Mouse (Mus musculus): ENCODE measurements around the gene Uggt1. TPM values are rescaled to one million over a fixed set of nuclear protein-coding genes. Genes with fewer than 3 reads are reported as not detected.

Gene Uggt1
- polyA plus RNA-seq, 1 experiment from 2014 or later = 50.3 TPM

DNA sequence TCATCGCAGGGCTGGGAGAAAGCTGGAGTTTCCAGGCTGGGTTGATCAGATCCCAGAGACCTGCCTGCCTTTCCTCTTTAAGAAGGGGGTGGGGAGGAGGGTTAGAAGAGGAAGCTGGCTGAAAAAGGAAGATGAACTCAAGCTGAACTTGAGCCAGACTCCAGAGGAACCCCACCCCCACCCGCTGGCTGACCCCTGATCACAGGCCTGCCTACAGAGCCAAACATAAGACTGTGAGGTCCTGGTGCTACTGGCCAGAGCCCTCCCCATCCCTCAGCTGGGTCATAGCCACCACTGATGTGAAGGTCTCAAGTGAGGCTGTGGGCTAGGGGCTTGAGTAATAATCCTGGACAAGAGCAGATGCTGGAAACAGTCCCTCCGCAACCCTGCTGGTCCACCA, 26.1 kb upstream of the Uggt1 start:
- no peaks in the 10 kb centered on the region for H3K27me3 ChIP-seq (replicated peaks)
- peak overlapping the region; percentile 93 for H3K27ac ChIP-seq
- 32% methylated on average over 3 of the region's 3 CpGs for WGBS
- peak overlapping the region; percentile 54 for H3K4me2 ChIP-seq (replicated peaks)
- peaks cover 47% of the 10 kb centered on the region for H3K4me1 ChIP-seq (replicated peaks)
- no peak overlapping the region for H3K4me3 ChIP-seq (replicated peaks)
- H3K9ac ChIP-seq = no peak overlapping the region
- no peaks in the 10 kb centered on the region for H3K9me3 ChIP-seq
- no peaks in the 10 kb centered on the region for H3K36me3 ChIP-seq
- ATAC-seq = peak; percentile 3; the same call in 1 of the 2 replicates

GRCm38 (mm10) chr1:36269121-36269795, 24.7 kb upstream of the Uggt1 start:
- no peaks in the 10 kb centered on the region for H3K36me3 ChIP-seq
- H3K9me3 ChIP-seq = no peaks in the 10 kb centered on the region
- H3K4me2 ChIP-seq (replicated peaks) = peak overlapping the region; percentile 39
- peaks cover 38% of the 10 kb centered on the region for H3K4me1 ChIP-seq (replicated peaks)
- H3K27me3 ChIP-seq (replicated peaks) = no peaks in the 10 kb centered on the region
- whole genome bisulfite sequencing = 53% methylated on average over 54 of the region's 54 CpGs
- peak overlapping the region; percentile 14; the same call in 1 of the 2 replicates for H3K4me3 ChIP-seq (replicated peaks)
- no peak for ATAC-seq
- no peak overlapping the region for H3K27ac ChIP-seq
- no peak overlapping the region for H3K9ac ChIP-seq

DNA sequence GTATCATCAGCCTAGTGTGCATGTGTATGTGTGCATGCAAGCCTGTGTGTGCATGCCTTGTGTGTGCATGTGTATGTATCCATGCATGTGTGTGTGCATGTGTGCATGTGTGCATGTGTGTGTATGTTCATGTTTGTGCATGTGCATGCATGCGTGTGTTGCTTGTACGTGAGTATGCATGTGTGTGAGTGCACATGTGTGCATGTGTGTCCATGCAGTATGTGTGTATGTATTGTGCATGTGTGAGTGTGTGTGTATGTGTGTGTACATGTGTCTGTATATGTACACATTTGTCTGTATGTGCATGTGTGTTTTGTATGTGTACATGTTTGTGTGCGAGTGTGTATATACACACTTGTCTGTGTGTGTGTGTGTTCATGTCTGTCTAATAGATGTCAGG, 23.1 kb upstream of the Uggt1 start:
- H3K27me3 ChIP-seq (replicated peaks) = no peaks in the 10 kb centered on the region
- no peaks in the 10 kb centered on the region for H3K36me3 ChIP-seq
- no peak overlapping the region for H3K27ac ChIP-seq
- H3K4me3 ChIP-seq (replicated peaks) = no peak overlapping the region
- no peaks in the 10 kb centered on the region for H3K9me3 ChIP-seq
- no peak overlapping the region for H3K9ac ChIP-seq
- 97% methylated on average over 3 of the region's 3 CpGs for WGBS
- no peak for ATAC-seq
- peaks cover 29% of the 10 kb centered on the region for H3K4me1 ChIP-seq (replicated peaks)
- H3K4me2 ChIP-seq (replicated peaks) = no peak overlapping the region

DNA sequence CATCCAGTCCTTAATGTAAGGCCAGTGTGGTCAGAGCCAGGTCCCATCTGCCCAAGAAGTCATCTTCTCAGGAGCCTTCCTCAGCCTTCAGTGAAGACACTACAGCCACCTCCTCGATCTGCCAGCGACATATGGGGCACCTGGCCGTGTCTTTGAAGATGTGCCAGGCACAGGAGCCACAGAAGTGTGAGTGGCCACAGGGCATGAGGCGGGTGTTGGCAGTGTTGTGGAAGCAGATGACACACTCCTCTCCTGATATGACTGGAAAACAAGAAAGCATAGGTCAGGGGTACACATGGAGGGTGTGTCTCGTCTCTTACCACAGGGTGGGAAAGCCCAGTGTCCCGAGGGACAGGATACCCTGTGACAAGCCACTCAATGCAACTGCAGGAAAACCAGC, 21.8 kb upstream of the Uggt1 start:
- WGBS = 87% methylated on average over 6 of the region's 6 CpGs
- H3K27ac ChIP-seq = no peak overlapping the region

DNA sequence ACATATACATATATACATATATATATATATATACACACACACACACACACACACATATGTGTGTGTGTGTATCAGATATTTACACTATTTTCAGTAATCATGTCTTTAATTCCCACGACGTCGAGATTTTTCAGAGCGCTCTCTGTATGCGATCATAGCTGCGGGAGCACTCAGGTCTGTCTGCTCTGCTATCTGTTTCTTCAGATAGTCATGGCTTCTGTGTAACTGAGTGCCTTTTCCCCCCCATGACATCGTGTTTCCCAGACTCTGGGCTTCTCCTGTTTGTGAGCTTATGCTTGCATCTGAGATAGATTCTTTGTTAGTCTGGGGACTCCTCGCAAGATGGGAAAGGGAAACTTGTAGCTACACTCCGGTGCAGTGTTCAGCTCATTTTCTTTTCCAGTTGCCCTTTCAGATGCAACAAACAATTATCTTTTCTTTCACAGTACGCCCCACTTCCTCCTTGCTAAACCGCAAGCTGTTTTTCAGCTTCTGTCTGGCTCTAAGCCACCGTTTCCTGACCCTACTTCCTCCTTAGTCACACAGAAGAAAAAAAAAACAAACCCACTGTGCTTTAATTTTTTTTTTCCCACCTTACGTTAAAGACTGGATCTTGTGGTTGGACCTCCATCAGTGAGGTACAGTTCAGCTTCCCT, 19.4 kb upstream of the Uggt1 start:
- no peaks in the 10 kb centered on the region for H3K36me3 ChIP-seq
- 46% methylated on average over 13 of the region's 13 CpGs for WGBS

More for the DNA sequence above, 21.8 kb upstream of the Uggt1 start:
- no peak for ATAC-seq
- Histone ChIP-seq H3K36me3 (no peaks in the 10 kb centered on the region), H3K9ac (no peak overlapping the region), H3K4me2 (replicated peaks) (no peak overlapping the region), H3K4me3 (replicated peaks) (no peak overlapping the region), H3K27me3 (replicated peaks) (no peaks in the 10 kb centered on the region), H3K9me3 (no peaks in the 10 kb centered on the region), H3K4me1 (replicated peaks) (peaks cover 18% of the 10 kb centered on the region)

DNA sequence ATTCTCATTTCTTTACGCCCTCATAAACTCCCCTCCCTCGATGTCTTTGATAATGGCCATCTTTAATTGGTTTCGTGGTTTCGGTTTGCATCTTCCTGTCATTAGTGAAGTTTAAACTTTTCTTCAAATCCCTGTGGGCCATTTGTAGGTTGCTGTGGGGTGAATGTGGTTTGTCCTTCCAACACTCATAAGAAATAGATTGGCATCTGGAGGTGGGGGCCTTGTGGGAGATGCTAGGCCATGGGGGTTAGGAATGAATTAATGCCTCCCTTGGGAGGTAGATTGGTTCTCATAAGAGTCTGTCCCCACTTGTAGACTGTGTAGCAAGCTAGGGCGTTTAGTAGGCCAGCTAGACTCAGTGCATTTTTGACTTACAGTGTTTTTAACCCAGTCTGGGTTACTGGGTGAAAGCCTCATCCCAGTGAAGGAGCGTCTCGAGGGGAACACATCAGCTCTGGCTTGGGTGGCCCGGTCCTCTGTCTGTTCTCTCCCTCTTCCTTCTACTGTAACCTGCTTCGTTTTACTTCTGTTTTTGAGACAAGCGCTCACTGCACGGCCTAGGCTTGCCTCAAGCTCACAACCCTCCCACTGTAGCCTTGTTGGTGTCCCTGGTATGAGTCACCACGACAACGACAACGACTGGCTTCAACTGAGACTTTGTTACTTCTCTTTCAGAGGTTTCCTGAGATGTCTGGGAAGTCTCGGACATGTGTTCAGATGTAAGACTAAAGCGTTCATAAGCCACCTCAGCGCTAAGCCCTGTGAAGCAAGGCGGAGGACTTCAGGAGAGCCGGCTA, 17.4 kb upstream of the Uggt1 start:
- H3K4me3 ChIP-seq (replicated peaks) = no peak overlapping the region
- no peak overlapping the region for H3K4me2 ChIP-seq (replicated peaks)
- no peak for ATAC-seq
- no peaks in the 10 kb centered on the region for H3K9me3 ChIP-seq
- H3K36me3 ChIP-seq = no peaks in the 10 kb centered on the region
- H3K9ac ChIP-seq = no peak overlapping the region
- no peak overlapping the region for H3K27ac ChIP-seq
- 81% methylated on average over 19 of the region's 19 CpGs for WGBS
- no peaks in the 10 kb centered on the region for H3K4me1 ChIP-seq (replicated peaks)
- no peaks in the 10 kb centered on the region for H3K27me3 ChIP-seq (replicated peaks)

More for the DNA sequence above, 19.4 kb upstream of the Uggt1 start:
- no peak for ATAC-seq
- Histone ChIP-seq H3K27ac (peak overlapping the region; percentile 60), H3K4me2 (replicated peaks) (0 out of 2 replicates have a peak overlapping the region, but pooled peaks have one; percentile 22), H3K27me3 (replicated peaks) (no peaks in the 10 kb centered on the region), H3K4me1 (replicated peaks) (peaks cover under 1% of the 10 kb centered on the region; the same call in 1 of the 2 replicates), H3K9ac (peak overlapping the region; percentile 3; the same call in 1 of the 2 replicates), H3K4me3 (replicated peaks) (no peak overlapping the region), H3K9me3 (no peaks in the 10 kb centered on the region)

GRCm38 (mm10) chr1:36260418-36260817, 15.9 kb upstream of the Uggt1 start:
- Histone ChIP-seq H3K27ac (no peak overlapping the region), H3K4me1 (replicated peaks) (no peaks in the 10 kb centered on the region), H3K27me3 (replicated peaks) (no peaks in the 10 kb centered on the region), H3K4me2 (replicated peaks) (no peak overlapping the region), H3K9me3 (no peaks in the 10 kb centered on the region), H3K4me3 (replicated peaks) (no peak overlapping the region), H3K36me3 (no peaks in the 10 kb centered on the region), H3K9ac (no peak overlapping the region)
- 84% methylated on average over 1 of the region's 1 CpGs for WGBS
- ATAC-seq = no peak

GRCm38 (mm10) chr1:36259281-36259680, 14.8 kb upstream of the Uggt1 start:
- Histone ChIP-seq H3K27me3 (replicated peaks) (no peaks in the 10 kb centered on the region), H3K27ac (no peak overlapping the region), H3K9ac (no peak overlapping the region), H3K4me3 (replicated peaks) (no peak overlapping the region), H3K4me2 (replicated peaks) (no peak overlapping the region), H3K9me3 (no peaks in the 10 kb centered on the region), H3K4me1 (replicated peaks) (0 out of 2 replicates have a peak, but pooled peaks cover 6% of the 10 kb centered on the region), H3K36me3 (no peaks in the 10 kb centered on the region)
- WGBS = 91% methylated on average over 2 of the region's 2 CpGs
- ATAC-seq = no peak

DNA sequence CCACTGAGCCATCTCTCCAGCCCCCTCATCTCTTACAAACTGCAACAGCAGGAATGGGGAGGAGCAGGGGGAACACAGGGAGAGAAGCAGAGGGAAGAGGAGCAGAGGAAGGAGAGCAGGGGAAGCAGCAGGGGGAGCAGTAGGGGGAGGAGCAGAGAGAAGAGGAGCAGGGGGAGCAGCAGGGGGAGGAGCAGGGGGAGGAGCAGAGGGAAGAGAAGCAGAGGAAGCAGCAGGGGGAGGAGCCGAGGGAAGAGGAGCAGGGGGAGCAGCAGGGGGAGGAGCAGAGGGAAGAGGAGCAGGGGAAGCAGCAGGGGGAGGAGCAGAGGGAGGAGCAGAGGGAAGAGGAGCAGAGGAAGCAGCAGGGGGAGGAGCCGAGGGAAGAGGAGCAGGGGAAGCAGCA, 14.1 kb upstream of the Uggt1 start:
- Histone ChIP-seq H3K27me3 (replicated peaks) (no peaks in the 10 kb centered on the region), H3K9ac (no peak overlapping the region), H3K36me3 (no peaks in the 10 kb centered on the region), H3K4me1 (replicated peaks) (0 out of 2 replicates have a peak, but pooled peaks cover 6% of the 10 kb centered on the region), H3K4me2 (replicated peaks) (no peak overlapping the region), H3K9me3 (no peaks in the 10 kb centered on the region), H3K27ac (no peak overlapping the region), H3K4me3 (replicated peaks) (no peak overlapping the region)
- WGBS = 75% methylated on average over 2 of the region's 2 CpGs
- ATAC-seq = no peak

DNA sequence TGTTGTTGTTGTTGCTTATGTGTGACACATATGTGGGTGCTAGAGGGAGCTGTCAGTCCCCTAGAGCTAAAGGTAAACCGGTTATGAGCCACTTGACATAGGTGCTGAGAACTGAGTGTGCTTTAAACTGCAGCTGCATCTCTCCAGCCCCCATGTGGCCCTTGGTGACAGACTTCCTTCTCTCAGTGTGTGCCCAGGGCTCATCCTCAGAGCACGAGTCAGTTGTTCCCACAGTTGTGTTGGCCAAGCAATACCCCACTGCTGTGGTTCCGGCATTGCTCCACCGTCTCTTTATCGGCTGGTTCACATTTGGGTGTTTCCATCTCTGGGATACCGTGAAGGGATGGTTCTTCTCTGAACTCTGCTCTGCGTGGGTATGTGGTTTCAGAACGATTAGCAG, 12.8 kb upstream of the Uggt1 start:
- Histone ChIP-seq H3K27me3 (replicated peaks) (no peaks in the 10 kb centered on the region), H3K4me3 (replicated peaks) (no peak overlapping the region), H3K9ac (no peak overlapping the region), H3K9me3 (no peaks in the 10 kb centered on the region), H3K36me3 (no peaks in the 10 kb centered on the region), H3K4me1 (replicated peaks) (0 out of 2 replicates have a peak, but pooled peaks cover 6% of the 10 kb centered on the region), H3K27ac (no peak overlapping the region), H3K4me2 (replicated peaks) (no peak overlapping the region)
- WGBS = 90% methylated on average over 8 of the region's 8 CpGs
- no peak for ATAC-seq

DNA sequence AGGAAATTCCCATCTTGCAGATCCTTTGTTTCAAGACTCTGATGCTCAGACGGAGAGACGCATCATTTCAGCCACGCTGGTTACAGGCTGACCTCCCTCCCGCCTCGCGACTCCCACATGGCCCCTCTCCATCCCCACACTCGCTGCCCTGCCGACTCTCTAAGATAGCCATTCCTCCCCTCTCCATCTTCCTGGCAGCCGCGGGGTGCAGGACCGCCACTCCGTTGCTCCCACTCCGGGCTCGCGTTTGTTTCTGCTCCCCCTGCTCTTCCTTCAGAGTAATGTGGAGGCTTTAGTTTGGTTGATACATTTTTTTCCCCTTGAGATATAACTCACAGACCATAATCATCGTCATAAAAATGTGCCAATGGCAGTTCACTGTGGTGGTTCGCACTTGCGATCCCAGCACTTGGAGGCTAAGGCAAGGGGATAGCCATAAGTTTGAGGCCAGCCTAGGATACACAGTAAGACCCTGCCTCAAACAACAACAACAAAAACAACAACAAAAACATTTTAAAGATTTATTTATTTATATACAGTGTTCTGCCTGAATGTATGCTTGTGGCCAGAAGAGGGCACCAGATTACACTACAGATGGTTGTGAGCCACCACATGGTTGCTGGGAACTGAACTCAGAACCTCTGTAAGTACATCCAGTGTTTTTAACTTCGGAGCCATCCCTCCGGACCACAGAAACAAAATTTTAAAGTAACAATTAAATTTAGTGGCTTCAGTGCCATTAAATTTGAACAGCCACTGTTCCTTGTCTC, 11.5 kb upstream of the Uggt1 start:
- Histone ChIP-seq H3K36me3 (no peaks in the 10 kb centered on the region), H3K4me3 (replicated peaks) (no peak overlapping the region), H3K27ac (no peak overlapping the region), H3K4me2 (replicated peaks) (0 out of 2 replicates have a peak overlapping the region, but pooled peaks have one; percentile 7), H3K4me1 (replicated peaks) (peaks cover 7% of the 10 kb centered on the region; the same call in 1 of the 2 replicates), H3K27me3 (replicated peaks) (no peaks in the 10 kb centered on the region), H3K9ac (no peak overlapping the region), H3K9me3 (no peaks in the 10 kb centered on the region)
- ATAC-seq = no peak
- 39% methylated on average over 20 of the region's 20 CpGs for WGBS
